Mouse (Mus musculus) ES-E14 (cell line): Measurements from ENCODE around the gene Prkch.

Experiments
- CHD2 ChIP-seq: IDR thresholded peaks from 2 replicates; pipeline ENCODE4 v1.6.1; 2014; ENCODE audit warnings: mild to moderate bottlenecking, low read depth, low read length, inconsistent platforms
- HCFC1 ChIP-seq: IDR thresholded peaks from 2 replicates; pipeline ENCODE4 v1.6.1; 2012; ENCODE audit warnings: low read length, inconsistent platforms, borderline replicate concordance; ENCODE audit not compliant: insufficient read depth
- MAFK ChIP-seq: IDR thresholded peaks from 2 replicates; pipeline ENCODE4 v1.6.1; 2014; ENCODE audit warnings: mild to moderate bottlenecking, low read depth, low read length, inconsistent platforms; ENCODE audit not compliant: insufficient read depth

DNA sequence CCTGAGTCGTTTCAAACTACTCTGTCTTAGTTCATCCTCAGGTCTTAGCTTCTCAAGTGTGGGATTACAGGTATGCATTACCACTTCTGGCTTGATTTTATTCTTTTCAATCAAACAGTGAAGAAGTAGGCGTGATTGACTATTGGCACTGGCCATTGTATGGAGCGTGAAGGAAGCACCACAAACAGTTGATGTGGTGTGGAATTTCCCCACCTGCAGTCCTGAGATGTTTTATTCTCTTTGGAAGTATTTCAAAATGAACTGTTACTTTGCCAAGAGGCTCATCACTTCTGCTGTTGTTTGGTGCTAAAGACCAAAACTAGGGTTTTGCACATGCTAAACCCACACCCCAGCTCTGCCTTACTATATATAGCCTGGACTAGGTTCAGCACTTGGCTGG, 24.7 kb downstream of the Prkch start:
- TF ChIP-seq HCFC1 (no peak), CHD2 (no peak), MAFK (no peak)
